Mouse (Mus musculus) T-helper 2 cell (primary cell): ENCODE measurements around the gene Ltbp2.

Experiments used
- in situ Hi-C: fragments of 300-600 bp; cut with MboI, MseI; formaldehyde crosslinking; loops from one replicate; pipeline ENCODE4 v1.15.1; 2025; ENCODE audit warnings: high pct_unique_total_duplicates

Gene Ltbp2

GRCm38 (mm10) chr12:84876481-84877121, at the start of gene Ltbp2:
Gene Ltbp2, minus strand, starts transcription at chr12:84876532.
- in situ Hi-C loops, result no loop called here

GRCm38 (mm10) chr12:84924324-84924723, 48.0 kb upstream of the Ltbp2 start:
- in situ Hi-C loops, result no loop called here

- in situ Hi-C loops, result no loop called here
These were observed 45.6 kb upstream of the Ltbp2 start for GRCm38 (mm10) chr12:84921881-84922419.

- in situ Hi-C loops, result no loop called here
These were observed 42.5 kb upstream of the Ltbp2 start for GRCm38 (mm10) chr12:84918809-84919208.

GRCm38 (mm10) chr12:84917799-84918198, 41.5 kb upstream of the Ltbp2 start:
- in situ Hi-C loops, result no loop called here

- in situ Hi-C loops, result no loop called here
These were observed 38.6 kb upstream of the Ltbp2 start for GRCm38 (mm10) chr12:84914959-84915358.

- in situ Hi-C loops, result no loop called here
These were observed 36.3 kb upstream of the Ltbp2 start for GRCm38 (mm10) chr12:84912652-84913104.

GRCm38 (mm10) chr12:84911640-84912039, 35.3 kb upstream of the Ltbp2 start:
- in situ Hi-C loops, result no loop called here

- in situ Hi-C loops, result no loop called here
These were observed 33.7 kb upstream of the Ltbp2 start for GRCm38 (mm10) chr12:84910066-84910465.

- in situ Hi-C loops, result no loop called here
These were observed 31.5 kb upstream of the Ltbp2 start for GRCm38 (mm10) chr12:84907627-84908480.

GRCm38 (mm10) chr12:84907024-84907626, 30.8 kb upstream of the Ltbp2 start:
- in situ Hi-C loops, result no loop called here

- in situ Hi-C loops, result no loop called here
These were observed 28.1 kb upstream of the Ltbp2 start for GRCm38 (mm10) chr12:84904399-84904798.

GRCm38 (mm10) chr12:84900317-84900716, 24.0 kb upstream of the Ltbp2 start:
- in situ Hi-C loops, result no loop called here

- in situ Hi-C loops, result loop anchor here (5.0 kb wide), 1 partner anchor 55 kb away; no protein-coding TSS in a partner anchor
These were observed 21.0 kb upstream of the Ltbp2 start for GRCm38 (mm10) chr12:84897322-84897721.

- in situ Hi-C loops, result loop anchor here (5.0 kb wide), 1 partner anchor 54 kb away; no protein-coding TSS in a partner anchor
These were observed 19.9 kb upstream of the Ltbp2 start for GRCm38 (mm10) chr12:84896235-84896634.

- in situ Hi-C loops, result no loop called here
These were observed 17.6 kb upstream of the Ltbp2 start for GRCm38 (mm10) chr12:84893648-84894628.

- in situ Hi-C loops, result no loop called here
These were observed 14.0 kb upstream of the Ltbp2 start for GRCm38 (mm10) chr12:84890289-84890688.

GRCm38 (mm10) chr12:84885107-84885876, 9.0 kb upstream of the Ltbp2 start:
- in situ Hi-C loops, result no loop called here

- in situ Hi-C loops, result no loop called here
These were observed 8.2 kb upstream of the Ltbp2 start for GRCm38 (mm10) chr12:84884423-84885076.

- in situ Hi-C loops, result no loop called here
These were observed 6.5 kb upstream of the Ltbp2 start for GRCm38 (mm10) chr12:84882796-84883195.
